Mouse (Mus musculus) layer of hippocampus, postnatal 14 days (tissue): ENCODE data around the gene Mfsd4b5. TPM values are rescaled to one million over a fixed set of nuclear protein-coding genes. Genes with fewer than 3 reads are reported as not detected.
"Not testable (repeated sequence)": the region's sequence is repeated elsewhere in the genome, so short reads cannot be mapped to it uniquely, and the experiment has no call there.

Experiments
- DNase-seq, 2 experiments: peaks; one replicate each; pipeline ENCODE4 v3.0.0; 2021 to 2022; ENCODE audit warnings: low spot score in 2 of 2, mixed read lengths in 1 of 2
- long read RNA-seq, 2 experiments: library from polyadenylated mRNA; stranded (forward); transcript quantifications; one replicate each; pipeline ENCODE4 v2.0.0; 2021
- total RNA-seq, 2 experiments: library from RNA; stranded (reverse); gene quantifications; 2 replicates each; pipeline ENCODE4 v1.2.3; 2021

The Mfsd4b5 gene
- total RNA-seq, result under 1 TPM; 0.25 to 0.45 TPM
- long read RNA-seq, experiment 1, result 0 reads
- long read RNA-seq, experiment 2, result 0 reads

- DNase-seq, result no peak
These were observed at the start of gene Mfsd4b5 for GRCm38 (mm10) chr10:39986466-39986865. Gene Mfsd4b5, minus strand, starts transcription at chr10:39986646.

- no peak for DNase-seq
These were observed 48.5 kb upstream of the Mfsd4b5 start for GRCm38 (mm10) chr10:40034956-40035355.

GRCm38 (mm10) chr10:40032897-40033296, 46.5 kb upstream of the Mfsd4b5 start:
- DNase-seq, result no peak

GRCm38 (mm10) chr10:40030716-40031115, 44.3 kb upstream of the Mfsd4b5 start:
- no peak for DNase-seq

GRCm38 (mm10) chr10:40029610-40030009, 43.2 kb upstream of the Mfsd4b5 start:
- peak in 1 of 2 experiments; percentile 39 for DNase-seq

GRCm38 (mm10) chr10:40028091-40028490, 41.6 kb upstream of the Mfsd4b5 start:
- DNase-seq, result no peak

- DNase-seq, result no peak
These were observed 40.1 kb upstream of the Mfsd4b5 start for GRCm38 (mm10) chr10:40026546-40026945.

- no peak for DNase-seq
These were observed 39.1 kb upstream of the Mfsd4b5 start for GRCm38 (mm10) chr10:40025560-40025959.

GRCm38 (mm10) chr10:40024554-40025428, 38.3 kb upstream of the Mfsd4b5 start, which contains the start of gene Mfsd4b1:
Gene Mfsd4b1, minus strand, starts transcription at chr10:40025268.
- peak; percentile 85 to 94 for DNase-seq

- DNase-seq, result no peak
These were observed 34.0 kb upstream of the Mfsd4b5 start for GRCm38 (mm10) chr10:40020401-40020800.

GRCm38 (mm10) chr10:40019492-40019891, 33.0 kb upstream of the Mfsd4b5 start:
- no peak for DNase-seq

- no peak for DNase-seq
These were observed 31.9 kb upstream of the Mfsd4b5 start for GRCm38 (mm10) chr10:40018261-40018860.

- DNase-seq, result no peak
These were observed 23.1 kb upstream of the Mfsd4b5 start for GRCm38 (mm10) chr10:40009591-40009990.

GRCm38 (mm10) chr10:40008847-40009246, 22.4 kb upstream of the Mfsd4b5 start:
- DNase-seq, result not testable (repeated sequence)

- DNase-seq, result no peak
These were observed 21.5 kb upstream of the Mfsd4b5 start for GRCm38 (mm10) chr10:40007953-40008352.

GRCm38 (mm10) chr10:40006963-40007362, 20.5 kb upstream of the Mfsd4b5 start:
- no peak for DNase-seq

GRCm38 (mm10) chr10:40000746-40001145, 14.3 kb upstream of the Mfsd4b5 start:
- DNase-seq, result no peak

- DNase-seq, result no peak
These were observed 4.7 kb upstream of the Mfsd4b5 start for GRCm38 (mm10) chr10:39991155-39991554.

- no peak for DNase-seq
These were observed 3.8 kb downstream of the Mfsd4b5 start for GRCm38 (mm10) chr10:39982604-39983003.

- no peak for DNase-seq
These were observed 8.2 kb downstream of the Mfsd4b5 start for GRCm38 (mm10) chr10:39978231-39978630.

- no peak for DNase-seq
These were observed 9.1 kb downstream of the Mfsd4b5 start for GRCm38 (mm10) chr10:39977346-39977745.

- DNase-seq, result no peak
These were observed 10.7 kb downstream of the Mfsd4b5 start for GRCm38 (mm10) chr10:39975771-39976170.
